Mouse (Mus musculus) monocyte, adult 59 days (primary cell): ENCODE data around the gene Dnm1l. TPM values are rescaled to one million over a fixed set of nuclear protein-coding genes. Genes with fewer than 3 reads are reported as not detected.

Source experiments
- total RNA-seq, 2 experiments: library from RNA; stranded (reverse); gene quantifications; one replicate each; pipeline ENCODE4 v1.2.4; 2023

Dnm1l gene
- total RNA-seq, result 10 to 100 TPM; 39.4 to 43.7 TPM

DNA sequence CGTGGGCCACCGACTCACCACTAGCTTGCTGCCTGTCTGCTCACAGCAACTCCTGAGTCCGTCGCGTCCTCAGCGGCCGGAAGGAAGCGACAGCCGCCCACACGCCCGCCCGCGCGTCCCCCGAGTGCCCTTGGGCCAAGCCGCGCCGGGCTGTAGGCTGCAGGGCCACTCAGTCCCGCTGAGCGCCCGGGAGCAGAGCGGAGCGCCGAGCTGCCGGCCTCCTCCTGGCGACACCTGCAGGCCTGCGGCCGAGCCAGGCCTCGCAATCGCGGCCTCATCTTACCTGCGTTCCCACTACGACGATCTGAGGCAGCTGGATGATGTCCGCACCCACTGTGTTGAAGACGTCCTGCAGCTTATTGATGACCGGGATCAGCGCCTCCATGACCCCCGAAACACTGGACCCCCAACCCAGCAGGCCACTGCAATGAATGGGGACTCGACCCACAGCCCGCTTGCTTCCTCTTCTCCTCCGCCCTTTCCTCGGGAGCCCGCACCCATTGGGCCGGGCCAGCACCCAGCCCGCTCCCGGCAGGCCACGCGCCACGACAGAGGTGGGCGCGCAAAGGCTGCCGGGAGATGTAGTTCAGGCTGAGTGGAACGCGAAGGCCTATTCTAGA lies at the start of gene Dnm1l:
TSS of gene Dnm1l (minus strand) at position 479 of the 620 bp plus-strand sequence.

DNA sequence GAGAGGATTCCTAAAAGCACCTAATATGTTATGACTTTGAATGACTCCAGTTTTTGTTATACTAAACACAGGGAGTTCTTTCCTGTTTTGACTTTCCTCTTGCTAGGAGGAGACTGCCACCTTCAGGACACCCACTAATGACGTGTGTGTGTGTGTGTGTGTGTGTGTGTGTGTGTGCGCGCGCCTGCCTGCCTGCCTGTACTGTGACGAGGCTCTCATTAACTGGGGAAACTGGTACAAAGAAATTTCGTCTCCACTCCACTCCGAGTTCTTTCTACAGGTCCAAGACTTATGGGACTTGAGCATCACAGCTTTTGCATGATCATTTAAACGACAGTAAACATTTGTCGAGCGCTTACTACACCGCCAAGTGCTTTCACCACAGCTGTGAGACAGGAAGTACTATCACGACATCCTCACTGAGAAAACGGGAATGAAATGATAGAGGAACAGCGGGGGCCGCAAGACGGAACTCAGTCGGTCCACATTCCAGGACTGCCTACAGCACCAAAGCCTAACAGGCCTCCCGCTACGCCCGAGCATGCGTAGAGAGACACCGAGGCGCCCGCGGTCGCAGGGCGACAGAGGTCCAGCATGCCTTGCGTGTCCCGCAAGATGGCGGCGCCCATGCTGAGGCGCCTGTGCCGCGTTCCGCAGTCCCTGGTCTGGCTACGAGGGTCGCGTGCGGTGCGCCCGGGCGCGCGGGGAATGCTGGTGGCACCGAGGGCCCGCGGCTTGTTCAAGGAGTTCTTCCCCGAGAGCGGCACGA lies 56.2 kb downstream of the Dnm1l start, which contains the start of gene Yars2:
TSS of gene Yars2 (plus strand) at position 597 of the 769 bp plus-strand sequence.

Other genes with a start within 250 kb of the Dnm1l start
- gene Pkp2, start 145.6 kb downstream of the Dnm1l start, total RNA-seq, result not detected
- 10 to 100 TPM in 1 of 2 experiments, 1 to 10 TPM in 1; 9.1 to 11.3 TPM for gene Yars2, start 56.0 kb downstream of the Dnm1l start, total RNA-seq
- 100 to 1,000 TPM; 118 to 132 TPM for gene Fgd4, start 241.6 kb upstream of the Dnm1l start, total RNA-seq